Mouse (Mus musculus) C2C12 (cell line): ENCODE measurements around the gene Irgq.

Experiments
- CTCF ChIP-seq: IDR thresholded peaks from one replicate; pipeline ENCODE4 v1.5.1; 2011; ENCODE audit not compliant: control insufficient read depth, insufficient read depth, insufficient read length
- MAX ChIP-seq: IDR thresholded peaks from one replicate; pipeline ENCODE4 v1.6.1; 2011; ENCODE audit warnings: mild to moderate bottlenecking, control low read depth

DNA sequence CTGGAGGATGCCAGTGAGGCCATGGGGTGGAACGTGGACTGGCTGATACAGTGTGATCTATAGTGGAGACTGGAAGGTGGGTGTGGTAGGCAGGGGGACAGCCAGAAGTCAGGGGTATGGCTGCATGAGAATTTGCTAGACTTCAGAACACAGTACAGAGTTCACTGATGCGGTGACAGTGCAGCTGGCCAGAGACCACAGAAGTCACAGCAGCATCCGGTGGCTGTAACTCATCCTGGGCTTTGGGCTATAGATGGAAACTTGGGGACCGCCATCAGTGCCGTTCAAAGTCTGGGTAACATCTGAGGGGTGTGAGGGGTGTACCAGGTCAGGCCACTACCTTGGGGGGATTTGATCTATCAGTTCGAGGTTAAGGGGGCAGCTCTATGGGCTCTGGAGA lies 6.8 kb upstream of the Irgq start:
- TF ChIP-seq CTCF (no peak), MAX (no peak)
